Mouse (Mus musculus) ovary, adult 2 months (tissue): ENCODE measurements around the gene Ccdc30. TPM values are rescaled to one million over a fixed set of nuclear protein-coding genes. Genes with fewer than 3 reads are reported as not detected.

ENCODE experiments used
- polyA plus RNA-seq: library from polyadenylated mRNA; depleted of rRNA; stranded (reverse); fragments of >200 nt; gene quantifications from 2 replicates; pipeline ENCODE4 v1.2.3, GENCODE M21; 2012; rRNA removed

The Ccdc30 gene
- polyA plus RNA-seq = 3.0 and 3.4 TPM in 2 replicates

GRCm38 (mm10) chr4:119415072-119415753 lies at the start of gene Ccdc30:
TSS of gene Ccdc30 (minus strand) at chr4:119415521.

DNA sequence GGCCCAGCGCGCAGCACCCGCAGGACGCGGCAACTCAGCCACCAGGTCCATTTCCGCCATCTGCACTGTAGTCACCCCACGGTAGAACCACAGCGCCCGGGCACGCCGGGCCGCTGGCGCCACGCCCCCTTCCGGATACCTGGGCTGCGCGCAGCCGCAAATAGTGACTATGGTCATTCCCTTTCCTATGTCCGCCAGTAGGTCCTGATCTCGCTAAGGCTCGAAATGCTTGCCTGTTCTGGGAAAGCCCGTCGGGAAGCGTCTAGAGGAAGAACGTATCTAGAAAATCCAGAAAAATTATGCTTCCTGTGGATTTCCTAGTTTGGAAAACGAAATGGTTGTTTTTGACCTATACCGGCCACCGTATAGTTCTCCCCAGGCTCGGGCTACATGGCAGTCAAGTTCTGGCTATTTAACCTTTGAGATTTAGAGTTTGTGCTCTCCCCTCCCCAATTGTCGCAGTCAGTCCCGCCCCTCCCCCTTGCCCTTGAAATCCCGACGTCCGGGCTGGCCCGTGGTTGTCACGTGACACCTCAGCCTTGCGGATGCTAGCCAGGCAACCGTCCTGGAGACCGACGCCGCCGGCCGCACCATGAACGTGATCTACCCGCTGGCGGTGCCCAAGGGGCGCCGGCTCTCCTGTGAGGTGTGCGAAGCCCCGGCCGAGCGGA lies 7.1 kb upstream of the Ccdc30 start, which contains the start of the genes Ppcs and Zmynd12:
Gene Ppcs (minus strand): TSS at position 127 of the 671 bp plus-strand sequence.
Gene Zmynd12 (plus strand): TSS at position 521 of the 671 bp plus-strand sequence.

DNA sequence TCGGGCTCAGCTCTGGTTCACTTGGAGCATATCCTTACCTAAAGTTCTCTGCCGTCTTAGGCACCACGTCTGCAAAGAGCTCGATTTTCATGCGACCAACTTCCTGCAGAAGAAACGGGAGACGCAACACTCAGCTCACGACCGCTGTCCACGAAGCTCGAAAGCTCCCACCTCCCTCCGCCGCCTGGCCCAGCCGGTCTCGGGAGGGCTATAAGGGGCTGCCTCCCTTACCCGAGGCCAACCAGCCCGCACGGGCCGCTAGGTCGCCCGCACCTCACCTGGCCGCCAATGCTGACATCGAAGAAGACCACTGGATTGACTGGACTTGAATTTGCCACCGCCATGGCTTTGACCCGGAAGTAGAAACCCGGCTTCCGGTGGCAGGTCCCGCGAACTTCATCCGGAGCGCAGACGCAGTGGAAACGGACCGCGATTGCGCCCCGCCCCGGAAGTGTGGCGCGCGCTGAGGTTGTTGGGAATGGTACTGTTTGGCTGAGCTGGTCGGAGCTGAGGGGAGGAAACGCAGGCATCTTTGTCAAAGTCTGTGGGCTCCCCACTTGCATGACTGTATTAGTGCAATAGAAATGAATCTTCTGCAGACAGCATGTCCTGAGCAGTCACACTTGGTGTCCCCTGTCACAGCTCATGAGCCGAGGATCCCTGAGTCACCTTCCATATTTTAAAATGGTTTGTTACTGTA lies 95.0 kb downstream of the Ccdc30 start, which contains the start of gene Ppih:
Gene Ppih (minus strand): TSS at position 416 of the 700 bp plus-strand sequence.

DNA sequence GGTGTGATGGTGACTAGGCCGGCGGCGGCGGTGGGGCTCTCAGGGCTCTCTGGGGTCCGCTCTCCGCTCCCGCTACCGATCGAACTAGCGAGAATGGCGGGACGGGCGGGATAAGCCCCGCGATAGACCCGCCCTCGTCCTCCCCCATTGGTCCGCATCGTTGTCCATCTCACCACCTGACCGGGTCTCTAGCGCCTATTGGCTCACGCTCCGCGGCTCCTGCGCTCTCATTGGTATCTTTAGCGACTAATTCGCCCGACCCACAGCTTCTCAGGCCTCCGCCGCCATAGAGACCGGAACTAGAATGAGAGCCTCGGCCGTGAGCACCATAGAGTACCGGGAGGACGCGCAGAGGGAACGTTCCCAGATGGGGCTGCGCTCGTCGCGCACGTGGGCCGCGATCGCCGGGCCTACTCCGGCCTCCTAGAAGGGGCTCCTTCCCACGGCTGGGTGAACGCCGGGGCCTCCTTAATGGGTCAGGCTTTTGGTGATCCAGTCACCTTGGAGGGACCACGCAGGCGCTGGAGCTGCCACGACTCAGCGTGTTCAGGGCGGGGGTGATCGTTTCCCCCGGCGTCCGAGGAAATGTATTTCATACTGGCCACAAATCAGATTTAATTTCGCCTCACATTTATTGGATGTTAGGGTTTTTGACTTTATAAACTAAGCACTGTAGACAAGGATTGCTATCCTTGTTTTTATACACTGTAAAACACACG lies 120.7 kb downstream of the Ccdc30 start, which contains the start of gene Ybx1:
Gene Ybx1 (minus strand): TSS at position 190 of the 719 bp plus-strand sequence.

Other genes starting within 250 kb of the Ccdc30 start
- gene Zfp691, start 241.3 kb downstream of the Ccdc30 start, polyA plus RNA-seq = 16.9 and 24.8 TPM in 2 replicates
- gene Ermap, start 225.5 kb downstream of the Ccdc30 start, polyA plus RNA-seq = 0.77 and 0.98 TPM in 2 replicates
- 37.2 and 44.2 TPM in 2 replicates for gene Svbp, start 220.2 kb downstream of the Ccdc30 start, polyA plus RNA-seq
- 1.6 and 2.2 TPM in 2 replicates for gene Tmem269, start 197.3 kb downstream of the Ccdc30 start, polyA plus RNA-seq
- gene AU022252, start 182.8 kb downstream of the Ccdc30 start, polyA plus RNA-seq = 5.4 and 6.9 TPM in 2 replicates
- gene P3h1, start 182.6 kb downstream of the Ccdc30 start, polyA plus RNA-seq = 95.6 and 125 TPM in 2 replicates
- gene Cldn19, start 160.1 kb downstream of the Ccdc30 start, polyA plus RNA-seq = 0.10 and 0.11 TPM in 2 replicates
- 455 and 561 TPM in 2 replicates for gene Ybx1, start 120.9 kb downstream of the Ccdc30 start, polyA plus RNA-seq
- 3.3 and 7.1 TPM in 2 replicates for gene Ppih, start 95.0 kb downstream of the Ccdc30 start, polyA plus RNA-seq
- 22.3 and 22.9 TPM in 2 replicates for gene Ppcs, start 6.9 kb upstream of the Ccdc30 start, polyA plus RNA-seq
- gene Zmynd12, start 7.3 kb upstream of the Ccdc30 start, polyA plus RNA-seq = 7.7 and 10.0 TPM in 2 replicates
- gene Rimkla, start 77.1 kb upstream of the Ccdc30 start, polyA plus RNA-seq = 2.4 and 2.7 TPM in 2 replicates
- 17.8 and 27.6 TPM in 2 replicates for gene Foxj3, start 121.5 kb upstream of the Ccdc30 start, polyA plus RNA-seq
- gene Frg2f1, start 124.0 kb upstream of the Ccdc30 start, polyA plus RNA-seq = 11.3 and 23.5 TPM in 2 replicates
- not detected in 2 replicates for gene Guca2a, start 222.2 kb upstream of the Ccdc30 start, polyA plus RNA-seq
- 5.0 and 7.3 TPM in 2 replicates for gene Guca2b, start 243.4 kb upstream of the Ccdc30 start, polyA plus RNA-seq